Mouse (Mus musculus): ENCODE measurements around the gene Dhps.
A peak's percentile ranks its signal among the peaks of the same experiment; 100 is the strongest.

GRCm38 (mm10) chr8:85076001-85076400, 4.4 kb downstream of the Dhps start:
- TF ChIP-seq CTCF (IDR thresholded peaks at IDR 0.05; ENCODE audit: low read depth) (peak; percentile 68), EP300 (optimal IDR thresholded peaks at IDR 0.05) (no peak)

All from stomach, postnatal 0 days (tissue).